Mouse (Mus musculus) myocyte (in vitro differentiated cells): ENCODE measurements at regions not wholly inside any gene's neighbourhood (a gene's known extent, or its start where the extent isn't known, plus 50 kb on each side); places are given as distances from the start of the nearest gene placed in this dataset.

Experiments used
- H3K27me3 ChIP-seq: one replicate; pipeline ENCODE4 v1.6.1; 2011; ENCODE audit not compliant: control insufficient read depth, insufficient read depth, insufficient read length
- H3K36me3 ChIP-seq: one replicate; pipeline ENCODE4 v1.6.1; 2011; ENCODE audit not compliant: control insufficient read depth, insufficient read depth
- H3K4me2 ChIP-seq: one replicate; pipeline ENCODE4 v1.6.1; 2011; ENCODE audit warnings: low read depth, control low read depth
- H3K4me3 ChIP-seq: one replicate; pipeline ENCODE4 v1.5.1; 2011; ENCODE audit warnings: mild to moderate bottlenecking, control low read depth, moderate library complexity
- H3K79me2 ChIP-seq: one replicate; pipeline ENCODE4 v1.6.1; 2011; ENCODE audit not compliant: control insufficient read depth, insufficient read depth
- H3ac ChIP-seq: one replicate; pipeline ENCODE4 v1.6.1; 2011; ENCODE audit not compliant: control insufficient read depth, insufficient read length
- MYOD1 ChIP-seq, 3 experiments: IDR thresholded peaks; one replicate each; pipeline ENCODE4 v1.6.1; 2011; ENCODE audit warnings: control low read depth in 2 of 3, low read depth in 2 of 3, mild to moderate bottlenecking in 2 of 3, moderate library complexity in 1 of 3; ENCODE audit not compliant: insufficient read length in 2 of 3, control insufficient read depth in 1 of 3
- TCF3 ChIP-seq: IDR thresholded peaks from one replicate; pipeline ENCODE4 v1.6.1; 2011; ENCODE audit warnings: low read depth, control low read depth; ENCODE audit not compliant: insufficient read length
- USF1 ChIP-seq: IDR thresholded peaks from one replicate; pipeline ENCODE4 v1.6.1; 2011; ENCODE audit warnings: low read depth, mild to moderate bottlenecking, control low read depth, moderate library complexity

- Histone ChIP-seq H3K4me3 (no peak overlapping the region), H3ac (no peak overlapping the region), H3K27me3 (no peaks in the 10 kb centered on the region), H3K36me3 (no peaks in the 10 kb centered on the region), H3K79me2 (no peaks in the 10 kb centered on the region), H3K4me2 (no peak overlapping the region)
- TF ChIP-seq USF1: no peak
- TF ChIP-seq MYOD1 (IDR thresholded peaks at IDR 0.05; ENCODE audit: control insufficient read depth in 1 of 3, insufficient read length in 2 of 3, low read depth in 2 of 3): peak in 2 of 3 experiments; percentile 48 to 66
- TF ChIP-seq TCF3: no peak
Observed at GRCm38 (mm10) chr7:93588088-93588487, 508.4 kb downstream of the Fam181b start.
